Mouse (Mus musculus) liver, embryonic 16.5 days (tissue): ENCODE measurements at regions not wholly inside any gene's neighbourhood (a gene's known extent, or its start where the extent isn't known, plus 50 kb on each side); places are given as distances from the start of the nearest gene placed in this dataset.

Experiments used
- ATAC-seq: fragments of 200-750 bp; cut with Nextera tagmentation; 2 replicates; pipeline ENCODE4 v1.8.0; 2017; ENCODE audit warnings: low read depth, mild to moderate bottlenecking, moderate number of reproducible peaks, moderate library complexity
- H3K27ac ChIP-seq: fragments of 300-500 bp; sonication (generic); 2 replicates; pipeline ENCODE4 v1.5.1; 2014; ENCODE audit warnings: mild to moderate bottlenecking, low read length
- H3K27me3 ChIP-seq: fragments of 300-500 bp; sonication (generic); 2 replicates; pipeline ENCODE4 v1.6.1; 2014; ENCODE audit warnings: low read depth, low read length, mixed read lengths; ENCODE audit not compliant: control insufficient read depth, insufficient read depth
- H3K36me3 ChIP-seq: fragments of 300-500 bp; sonication (generic); 2 replicates; pipeline ENCODE4 v1.6.1; 2014; ENCODE audit warnings: mild to moderate bottlenecking; ENCODE audit not compliant: control insufficient read depth, insufficient read depth
- H3K4me1 ChIP-seq: fragments of 300-500 bp; sonication (generic); 2 replicates; pipeline ENCODE4 v1.6.1; 2014; ENCODE audit warnings: low read depth, low read length, mixed read lengths; ENCODE audit not compliant: control insufficient read depth
- H3K4me2 ChIP-seq: fragments of 300-500 bp; sonication (generic); 2 replicates; pipeline ENCODE4 v1.6.1; 2014; ENCODE audit warnings: low read depth, low read length, mixed read lengths
- H3K4me3 ChIP-seq: fragments of 300-500 bp; sonication (generic); 2 replicates; pipeline ENCODE4 v1.5.1; 2014; ENCODE audit warnings: low read depth, mild to moderate bottlenecking, low read length
- H3K9ac ChIP-seq: fragments of 300-500 bp; sonication (generic); 2 replicates; pipeline ENCODE4 v1.6.1; 2014; ENCODE audit warnings: low read depth, low read length
- H3K9me3 ChIP-seq: fragments of 300-500 bp; sonication (generic); replicated peaks from 2 replicates; pipeline ENCODE4 v1.6.1; 2016; ENCODE audit warnings: low read length; ENCODE audit not compliant: control insufficient read depth
- WGBS: fragments of 180-500 bp; shearing (Covaris S2); extraction: QIAGEN DNeasy Blood & Tissue Kit; methylation state at CpG from one replicate; pipeline ENCODE4 v1.1.7; 2014; ENCODE audit not compliant: insufficient replicate concordance; 5-methylcytosine and 5-hydroxymethylcytosine counted together

DNA sequence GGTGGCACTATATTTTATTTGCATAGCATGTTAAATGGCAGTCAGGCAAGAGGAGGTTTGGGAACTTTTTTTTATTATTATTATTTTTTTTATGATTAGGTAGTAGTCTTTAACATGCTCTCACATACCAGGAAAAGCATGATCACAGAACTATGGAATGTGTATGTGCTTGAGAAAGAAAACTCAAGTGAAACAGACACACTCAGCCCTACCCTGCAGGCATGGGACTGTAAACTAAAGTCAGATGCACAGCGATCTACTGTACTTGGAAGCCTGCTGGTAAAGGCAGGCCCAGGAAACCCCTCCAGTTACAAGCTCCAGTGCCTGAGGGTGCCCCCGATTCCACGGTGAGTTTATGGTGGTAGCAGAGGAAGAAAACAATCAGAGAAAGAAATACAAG lies 243.6 kb downstream of the Sp3 start:
- Histone ChIP-seq H3K9me3 (no peaks in the 10 kb centered on the region), H3K27me3 (no peaks in the 10 kb centered on the region), H3K4me1 (no peaks in the 10 kb centered on the region; the same call in 1 of the 2 replicates), H3K36me3 (no peaks in the 10 kb centered on the region), H3K4me3 (no peak overlapping the region), H3K9ac (no peak overlapping the region), H3K27ac (no peak overlapping the region), H3K4me2 (no peak overlapping the region)
- ATAC-seq: no peak
- WGBS: 77% methylated on average over 3 of the region's 3 CpGs

DNA sequence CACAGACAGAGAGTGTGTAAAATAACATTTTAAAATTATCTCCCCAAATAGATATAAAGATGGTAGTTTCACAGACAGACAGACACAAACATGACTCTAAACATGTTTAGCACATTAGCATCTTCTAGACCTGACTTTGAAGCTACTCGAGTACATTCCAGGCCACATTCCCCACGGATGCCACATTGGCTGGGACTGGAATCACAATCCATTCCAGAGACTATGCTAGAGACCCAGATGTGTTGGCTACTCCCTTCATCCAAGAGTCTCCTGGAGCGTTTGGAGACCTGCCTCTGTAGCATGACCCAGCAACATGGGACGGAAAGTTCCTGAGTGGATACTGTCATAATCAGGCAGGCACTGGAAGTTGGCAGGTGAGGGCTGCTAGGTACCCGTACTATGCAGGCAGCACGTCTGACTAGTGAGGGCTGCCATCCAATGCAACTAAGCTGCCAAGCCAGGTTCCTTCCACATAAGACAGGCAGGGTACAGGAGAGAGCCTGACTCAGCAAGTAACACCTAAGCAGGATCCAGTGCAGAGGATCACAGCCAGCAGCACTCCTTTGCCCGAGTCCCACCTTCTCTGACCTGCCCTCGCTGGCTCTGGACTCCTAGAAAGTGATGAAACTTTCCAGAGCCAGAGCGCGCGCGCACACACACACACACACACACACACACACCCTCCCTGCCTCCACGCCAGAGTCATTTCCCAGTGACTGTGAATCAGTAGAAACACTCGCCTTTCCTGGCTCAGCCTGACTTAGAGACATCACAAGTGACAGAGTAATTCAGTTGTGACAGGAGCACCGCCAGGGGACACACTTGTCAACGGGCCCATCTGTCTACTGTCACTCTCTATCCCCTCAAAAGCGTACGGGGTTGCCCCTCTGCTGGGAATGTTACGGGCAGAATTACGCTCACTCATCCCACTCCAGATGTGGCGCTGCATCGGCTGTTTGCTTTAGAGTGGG lies 239.6 kb downstream of the Sp3 start:
- H3K4me3 ChIP-seq: no peak overlapping the region
- no peaks in the 10 kb centered on the region for H3K27me3 ChIP-seq
- H3K36me3 ChIP-seq: no peaks in the 10 kb centered on the region
- H3K4me2 ChIP-seq: peak overlapping the region; percentile 25; the same call in 1 of the 2 replicates
- H3K9ac ChIP-seq: no peak overlapping the region
- H3K4me1 ChIP-seq: no peaks in the 10 kb centered on the region; the same call in 1 of the 2 replicates
- ATAC-seq: peak; percentile 39; the same call in 1 of the 2 replicates
- H3K9me3 ChIP-seq: no peaks in the 10 kb centered on the region
- 52% methylated on average over 22 of the region's 22 CpGs for WGBS
- H3K27ac ChIP-seq: no peak overlapping the region

DNA sequence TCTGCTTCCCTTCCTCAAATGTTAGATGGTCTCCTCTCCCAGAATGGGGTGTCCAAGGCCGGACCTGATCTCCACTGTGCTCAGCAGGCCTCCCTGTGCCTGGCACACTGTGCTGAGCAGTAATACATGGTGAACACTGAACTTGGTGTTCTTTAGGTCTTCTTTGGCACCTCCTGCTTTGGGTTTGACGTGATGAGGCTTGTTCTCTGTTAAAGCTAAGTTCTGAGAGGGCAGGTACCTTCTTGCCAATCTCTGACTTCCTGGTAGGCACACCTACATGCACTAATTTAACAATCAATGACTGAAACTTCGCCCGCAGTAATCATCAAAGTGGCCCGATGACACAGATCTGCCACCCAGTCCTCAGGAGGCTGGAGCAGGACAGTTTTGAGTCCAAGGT lies 238.5 kb downstream of the Sp3 start:
- H3K27ac ChIP-seq: no peak overlapping the region
- 68% methylated on average over 5 of the region's 5 CpGs for WGBS
- no peak for ATAC-seq

DNA sequence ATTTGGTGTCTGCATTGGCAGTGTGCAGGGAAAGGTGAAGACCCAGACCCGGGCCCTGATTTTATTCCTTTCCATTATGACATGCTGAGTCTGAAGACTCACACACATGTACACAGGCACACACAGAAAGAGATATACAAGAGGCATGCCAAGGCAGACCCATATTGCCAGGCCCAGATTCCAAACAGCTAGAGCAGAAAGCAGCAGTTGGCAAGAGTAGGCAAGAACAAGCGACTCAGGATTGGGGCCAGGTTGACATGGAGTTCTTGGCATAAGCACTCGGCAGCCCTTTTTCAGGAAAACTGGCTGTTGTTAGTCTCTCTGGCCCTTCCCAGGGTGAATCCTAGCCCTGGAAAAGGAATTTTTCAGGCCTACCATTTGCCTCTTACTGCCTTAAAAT lies 236.6 kb downstream of the Sp3 start:
- Histone ChIP-seq H3K9ac (no peak overlapping the region), H3K27ac (no peak overlapping the region), H3K36me3 (no peaks in the 10 kb centered on the region), H3K9me3 (no peaks in the 10 kb centered on the region), H3K4me2 (no peak overlapping the region), H3K4me3 (no peak overlapping the region), H3K27me3 (no peaks in the 10 kb centered on the region), H3K4me1 (no peaks in the 10 kb centered on the region; the same call in 1 of the 2 replicates)
- 69% methylated on average over 3 of the region's 3 CpGs for WGBS
- ATAC-seq: no peak

More for the DNA sequence above, 238.5 kb downstream of the Sp3 start:
- Histone ChIP-seq H3K4me2 (no peak overlapping the region), H3K9me3 (no peaks in the 10 kb centered on the region), H3K27me3 (no peaks in the 10 kb centered on the region), H3K4me1 (no peaks in the 10 kb centered on the region; the same call in 1 of the 2 replicates), H3K36me3 (no peaks in the 10 kb centered on the region), H3K4me3 (no peak overlapping the region), H3K9ac (no peak overlapping the region)

DNA sequence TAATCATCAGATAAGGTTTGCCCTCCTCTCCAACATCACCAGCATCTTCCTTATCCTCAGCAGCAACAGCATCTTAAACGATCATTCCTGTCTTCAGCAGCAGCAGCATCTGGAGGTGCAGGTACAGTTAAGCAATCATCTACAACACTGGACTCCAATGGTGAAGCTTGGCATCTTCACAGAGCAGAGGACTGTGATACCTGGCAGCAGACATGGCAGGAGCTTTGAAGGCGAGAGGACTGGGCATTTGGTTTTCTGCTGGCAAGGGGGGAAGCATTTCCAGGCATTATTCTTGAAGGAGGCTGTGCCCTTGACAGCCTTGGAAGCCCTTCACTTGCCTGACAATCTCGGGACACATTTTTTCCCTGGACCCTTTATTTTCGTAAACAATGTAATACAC lies 235.3 kb downstream of the Sp3 start:
- no peak overlapping the region for H3K4me3 ChIP-seq
- H3K4me2 ChIP-seq: no peak overlapping the region
- no peak overlapping the region for H3K27ac ChIP-seq
- no peak for ATAC-seq
- no peaks in the 10 kb centered on the region for H3K9me3 ChIP-seq
- 48% methylated on average over 4 of the region's 4 CpGs for WGBS
- no peaks in the 10 kb centered on the region for H3K27me3 ChIP-seq
- no peak overlapping the region for H3K9ac ChIP-seq
- H3K36me3 ChIP-seq: no peaks in the 10 kb centered on the region
- no peaks in the 10 kb centered on the region; the same call in 1 of the 2 replicates for H3K4me1 ChIP-seq

DNA sequence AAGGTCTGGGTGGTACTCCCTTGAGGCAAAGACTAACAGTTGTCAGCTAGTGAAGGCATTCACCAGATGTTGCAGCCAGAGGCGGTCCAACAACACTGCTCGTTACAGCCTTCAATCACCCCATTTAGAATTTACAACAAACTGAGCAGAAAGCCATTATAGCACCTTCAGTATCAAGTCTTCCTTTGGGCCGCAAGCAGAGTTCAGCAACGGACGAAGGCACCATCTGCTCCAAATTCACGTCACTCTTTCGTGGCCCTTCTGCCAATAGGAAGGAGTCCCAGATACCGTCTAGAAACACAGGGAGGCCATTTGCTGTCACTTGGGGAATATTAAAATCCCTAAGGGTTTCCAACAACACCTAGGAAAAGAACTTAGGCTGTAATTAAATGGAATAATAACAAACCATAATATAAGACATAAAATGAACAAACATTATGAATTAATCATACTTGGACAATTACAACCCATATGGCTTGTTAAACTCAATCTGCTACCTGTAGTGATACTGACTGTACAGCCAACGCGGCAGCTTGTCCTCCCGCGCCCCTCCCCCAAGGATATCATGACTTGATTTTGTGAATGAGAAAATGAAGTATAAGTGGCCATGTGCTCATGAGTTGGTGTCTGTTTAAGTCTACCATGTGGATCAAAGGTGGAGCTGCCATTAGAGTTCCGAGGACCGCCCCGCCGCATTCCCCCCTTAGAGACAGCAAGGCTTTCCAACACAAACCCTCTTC lies 233.6 kb downstream of the Sp3 start:
- 79% methylated on average over 16 of the region's 16 CpGs for WGBS
- Histone ChIP-seq H3K4me1 (no peaks in the 10 kb centered on the region), H3K9me3 (no peaks in the 10 kb centered on the region), H3K9ac (no peak overlapping the region), H3K36me3 (no peaks in the 10 kb centered on the region), H3K27me3 (no peaks in the 10 kb centered on the region), H3K4me2 (no peak overlapping the region), H3K27ac (no peak overlapping the region), H3K4me3 (no peak overlapping the region)
- ATAC-seq: no peak

DNA sequence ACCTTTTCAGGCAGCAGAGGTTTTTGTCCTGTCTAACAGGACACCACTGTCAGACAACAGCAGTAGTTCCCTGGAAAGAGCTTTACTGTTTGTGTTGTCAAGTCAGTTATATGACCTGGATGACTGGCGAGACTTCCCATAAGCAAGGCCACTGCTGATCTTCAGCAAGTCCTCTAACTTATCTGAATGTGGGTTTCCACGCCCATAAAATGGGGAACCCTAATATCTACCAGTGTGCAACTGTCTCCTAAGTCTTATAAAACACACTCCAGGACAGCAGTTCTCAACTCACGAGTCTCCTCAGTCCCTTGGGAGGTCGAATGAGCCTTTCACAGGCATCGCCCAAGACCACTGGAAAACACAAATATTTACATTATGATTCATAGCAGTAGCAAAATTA lies 232.9 kb downstream of the Sp3 start:
- Histone ChIP-seq H3K9ac (no peak overlapping the region), H3K4me1 (no peaks in the 10 kb centered on the region), H3K36me3 (no peaks in the 10 kb centered on the region), H3K27me3 (no peaks in the 10 kb centered on the region), H3K4me2 (no peak overlapping the region), H3K27ac (no peak overlapping the region), H3K9me3 (no peaks in the 10 kb centered on the region), H3K4me3 (no peak overlapping the region)
- ATAC-seq: no peak
- WGBS: 52% methylated on average over 5 of the region's 5 CpGs

DNA sequence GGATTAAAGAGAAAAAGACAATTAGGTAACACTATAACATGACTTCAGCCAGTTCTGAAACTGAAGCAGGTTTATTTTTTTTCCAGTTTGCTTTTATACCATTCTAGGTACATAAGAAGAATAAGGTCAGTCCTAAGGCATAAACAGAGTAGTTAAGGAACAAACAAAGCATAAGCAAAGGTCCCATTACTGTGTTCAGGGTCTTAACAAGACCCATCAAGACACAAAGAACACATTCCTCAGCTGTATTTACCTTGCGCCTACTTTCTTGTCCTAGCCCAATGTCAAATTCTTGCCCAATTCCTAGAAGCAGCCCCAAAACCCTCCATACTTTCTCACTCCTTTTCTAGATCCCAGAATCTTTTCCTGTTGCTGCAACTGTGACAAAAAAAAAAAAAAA lies 230.8 kb downstream of the Sp3 start:
- Histone ChIP-seq H3K4me2 (no peak overlapping the region), H3K27ac (no peak overlapping the region), H3K4me1 (no peaks in the 10 kb centered on the region; the same call in 1 of the 2 replicates), H3K27me3 (no peaks in the 10 kb centered on the region), H3K4me3 (no peak overlapping the region), H3K9ac (no peak overlapping the region), H3K36me3 (no peaks in the 10 kb centered on the region), H3K9me3 (no peaks in the 10 kb centered on the region)
- WGBS: 73% methylated on average over 1 of the region's 1 CpGs
- no peak for ATAC-seq

DNA sequence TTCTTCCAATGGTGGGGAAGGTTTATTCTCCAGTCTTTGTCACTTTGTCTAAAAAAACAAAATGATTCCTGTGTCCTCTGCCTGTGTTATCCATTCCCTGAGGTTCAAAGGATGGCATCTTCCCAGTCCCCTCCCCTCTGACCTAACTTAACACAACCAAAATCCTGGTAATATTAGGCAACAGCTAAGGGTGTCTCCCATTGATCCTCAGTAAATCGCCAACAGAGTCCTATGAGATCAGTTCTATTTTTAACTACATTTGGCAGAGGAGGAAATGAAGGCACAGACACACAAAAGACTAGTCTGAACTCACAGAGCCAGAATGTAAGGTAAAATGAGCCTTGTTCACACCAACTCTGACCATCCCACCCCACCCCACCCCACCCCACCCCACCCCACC lies 228.8 kb downstream of the Sp3 start:
- Histone ChIP-seq H3K36me3 (no peaks in the 10 kb centered on the region), H3K4me3 (no peak overlapping the region), H3K27me3 (no peaks in the 10 kb centered on the region), H3K4me1 (no peaks in the 10 kb centered on the region; the same call in 1 of the 2 replicates), H3K9me3 (no peaks in the 10 kb centered on the region), H3K4me2 (no peak overlapping the region), H3K27ac (no peak overlapping the region), H3K9ac (no peak overlapping the region)
- WGBS: 0% methylated on average over 1 of the region's 1 CpGs
- ATAC-seq: no peak; the same call in 1 of the 2 replicates
